Mouse (Mus musculus) WW6 (cell line): ENCODE data around the gene Cttnbp2.

Experiments
- DNase-seq: peaks from one replicate; pipeline ENCODE4 v3.0.0-alpha.2; 2013; ENCODE audit warnings: low read depth, low spot score

Gene Cttnbp2

GRCm38 (mm10) chr6:18322950-18323349, 191.7 kb downstream of the Cttnbp2 start:
- DNase-seq = no peak
